16 mouse cellular contexts compared by ENCODE assay signal in genomic region chr6:88829579-88829978, GRCm38 (mm10).
"Had no signal": no experiment of that assay in that cellular context is flagged by ENCODE, and none has a peak within 500 bp of the region (broad histone marks: within the 10 kb centered on the region; RNA-seq: fewer than 3 reads in every experiment).

No protein-coding gene starts in this region.

- H3K9me3 ChIP-seq: neural tube, embryonic 13.5 days; neural tube, embryonic 15.5 days; stomach, embryonic 15.5 days had no signal

- DNase-seq: retina, postnatal 1 day; right cerebral cortex, adult 18-20 months; right cerebral cortex, postnatal 14 days; right cerebral cortex, postnatal 25 days; right cerebral cortex, postnatal 4 days; spleen, adult 18-20 months; thymus, adult 18-20 months; thymus, adult 2 months; thymus, postnatal 14 days; thymus, postnatal 25 days; thymus, postnatal 36 days; thymus, postnatal 4 days had no signal

- H3K36me3 ChIP-seq: neural tube, embryonic 13.5 days; neural tube, embryonic 15.5 days; stomach, embryonic 15.5 days had no signal

- H3K27me3 ChIP-seq: neural tube, embryonic 13.5 days; neural tube, embryonic 15.5 days; stomach, embryonic 15.5 days had no signal

- H3K4me3 ChIP-seq: neural tube, embryonic 13.5 days; neural tube, embryonic 15.5 days; stomach, embryonic 15.5 days had no signal

- H3K9ac ChIP-seq: neural tube, embryonic 13.5 days; neural tube, embryonic 15.5 days; stomach, embryonic 15.5 days had no signal

- H3K27ac ChIP-seq: neural tube, embryonic 13.5 days; neural tube, embryonic 15.5 days; stomach, embryonic 15.5 days; stomach, postnatal 0 days had no signal

- H3K4me2 ChIP-seq: neural tube, embryonic 13.5 days; neural tube, embryonic 15.5 days; stomach, embryonic 15.5 days had no signal
